Mouse (Mus musculus): ENCODE data around the gene Gpr82.

The Gpr82 gene

GRCm38 (mm10) chrX:13691865-13692264 lies 30.7 kb downstream of the Gpr82 start:
- DNase-seq (ENCODE audit: low read depth, low spot score): no peak

GRCm38 (mm10) chrX:13700681-13701080 lies 39.5 kb downstream of the Gpr82 start:
- DNase-seq (ENCODE audit: low read depth, low spot score): no peak

- DNase-seq (ENCODE audit: low read depth, low spot score): peak; percentile 9
Observed at GRCm38 (mm10) chrX:13705051-13705450, 43.9 kb downstream of the Gpr82 start.

- peak; percentile 16 for DNase-seq (ENCODE audit: low read depth, low spot score)
Observed at GRCm38 (mm10) chrX:13710174-13710573, 49.0 kb downstream of the Gpr82 start.

All from skeletal muscle tissue, adult 2 months (tissue).